Mouse (Mus musculus) layer of hippocampus, adult 9-10 months (tissue): Measurements from ENCODE around the gene G530012D18Rik.
"Not testable (repeated sequence)": the region's sequence is repeated elsewhere in the genome, so short reads cannot be mapped to it uniquely, and the experiment has no call there.

ENCODE experiments used
- DNase-seq: peaks from one replicate; pipeline ENCODE4 v3.0.0; 2022; ENCODE audit warnings: low spot score

The G530012D18Rik gene

DNA sequence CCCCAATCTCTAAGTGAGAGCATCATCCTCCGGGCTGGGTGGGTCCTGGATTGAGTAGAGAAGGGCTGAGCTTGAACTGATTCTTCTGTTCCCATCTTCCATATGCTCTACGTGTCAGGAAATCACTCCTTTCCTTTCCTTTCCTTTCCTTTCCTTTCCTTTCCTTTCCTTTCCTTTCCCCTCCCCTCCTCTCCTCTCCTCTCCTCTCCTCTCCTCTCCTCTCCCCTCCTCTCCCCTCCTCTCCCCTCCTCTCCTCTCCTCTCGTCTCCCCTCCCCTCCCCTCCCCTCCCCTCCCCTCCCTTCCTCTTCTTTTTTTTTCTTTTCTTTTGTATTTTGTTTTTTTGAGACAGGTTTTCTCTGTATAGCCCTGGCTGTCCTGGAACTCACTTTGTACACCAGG, at the start of gene G530012D18Rik:
TSS of gene G530012D18Rik (plus strand) at position 301 of the 400 bp plus-strand sequence.
- DNase-seq, result not testable (repeated sequence)

DNA sequence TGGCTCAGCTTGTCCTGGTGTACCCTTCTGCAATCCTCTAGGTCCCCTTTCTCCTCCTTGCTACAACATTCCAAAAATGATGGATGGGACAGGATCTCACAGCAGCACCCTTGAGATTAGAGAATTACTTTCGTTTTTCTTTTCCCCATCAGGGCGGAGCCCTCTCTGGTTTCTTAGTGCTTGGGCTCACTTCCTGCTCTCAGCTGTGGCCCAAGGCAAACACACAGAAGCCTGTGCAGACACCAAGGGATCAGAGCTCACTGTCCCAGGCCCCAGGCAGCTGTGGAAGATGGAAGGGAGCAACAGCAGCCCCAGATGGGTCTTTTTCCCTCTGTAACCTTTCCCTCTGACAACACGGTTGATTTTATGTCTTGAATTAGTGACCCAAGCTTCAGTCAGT, 49.1 kb upstream of the G530012D18Rik start:
- DNase-seq, result not testable (repeated sequence)

DNA sequence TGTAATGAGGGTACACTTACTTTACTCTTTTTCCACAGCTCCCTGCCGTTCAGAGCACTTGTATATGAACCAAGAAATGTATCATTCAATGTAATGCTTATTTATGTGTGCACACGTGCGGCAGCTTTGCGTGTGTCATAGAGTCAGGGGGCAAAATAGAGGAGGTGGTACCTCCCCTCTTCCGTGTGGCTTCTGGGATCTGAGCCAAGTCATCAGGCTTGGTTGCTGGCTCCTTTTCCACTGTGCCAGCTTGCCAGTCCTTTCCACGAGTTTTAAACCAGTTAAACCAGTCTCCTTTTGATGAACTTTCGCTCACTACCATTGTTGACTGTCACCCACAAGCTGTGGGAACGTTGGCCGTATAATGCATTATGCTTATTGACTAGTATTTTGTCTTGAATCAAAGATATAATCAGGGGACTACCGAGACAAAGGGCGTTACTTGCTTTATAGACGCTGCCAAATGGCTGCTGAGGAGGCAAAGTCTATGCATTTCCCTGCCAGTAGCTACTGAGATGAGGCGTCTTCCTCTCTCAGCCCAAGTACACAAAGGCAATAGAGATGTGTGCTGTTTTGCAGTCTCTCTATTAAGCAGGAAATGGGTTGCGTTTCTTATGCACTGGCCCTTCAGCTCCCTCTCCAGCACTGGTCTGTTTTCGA, 46.9 kb upstream of the G530012D18Rik start:
- not testable (repeated sequence) for DNase-seq

DNA sequence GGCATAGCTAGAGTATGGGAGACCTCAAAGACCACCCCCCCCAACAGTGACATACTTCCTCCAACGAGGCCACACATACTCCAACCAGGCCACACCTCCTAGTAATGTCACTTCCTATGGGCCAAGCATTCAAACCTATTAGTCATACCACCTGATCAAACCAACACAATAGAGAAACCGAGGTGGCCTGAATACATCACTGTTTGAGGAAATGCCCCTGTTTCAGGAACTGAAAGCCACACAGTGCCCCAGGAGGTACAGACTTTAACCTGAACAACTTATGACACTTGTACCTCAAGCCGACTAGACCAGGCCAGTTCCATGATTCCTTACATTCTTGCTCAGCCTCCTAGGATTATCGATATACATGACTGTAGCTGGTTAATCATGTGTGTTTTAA, 31.7 kb upstream of the G530012D18Rik start:
- DNase-seq, result not testable (repeated sequence)

DNA sequence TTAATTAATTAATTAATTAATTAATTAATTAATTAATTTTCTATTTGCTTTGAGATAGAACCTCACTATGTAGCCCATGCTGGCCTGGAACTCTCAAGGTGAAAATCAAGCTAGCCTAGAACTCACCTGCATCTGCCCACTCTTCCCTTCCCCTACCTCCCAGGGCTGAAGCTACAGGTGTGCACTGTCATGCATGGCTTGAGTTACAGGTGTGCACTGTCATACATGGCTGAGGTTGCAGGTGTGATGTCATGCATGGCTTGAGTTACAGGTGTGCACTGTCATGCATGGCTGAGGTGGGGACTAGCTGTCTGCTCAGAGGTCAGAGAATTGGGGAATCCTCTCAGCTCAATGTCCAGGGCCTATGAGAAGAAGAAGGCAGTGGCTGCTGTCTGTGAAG, 29.0 kb upstream of the G530012D18Rik start:
- not testable (repeated sequence) for DNase-seq

DNA sequence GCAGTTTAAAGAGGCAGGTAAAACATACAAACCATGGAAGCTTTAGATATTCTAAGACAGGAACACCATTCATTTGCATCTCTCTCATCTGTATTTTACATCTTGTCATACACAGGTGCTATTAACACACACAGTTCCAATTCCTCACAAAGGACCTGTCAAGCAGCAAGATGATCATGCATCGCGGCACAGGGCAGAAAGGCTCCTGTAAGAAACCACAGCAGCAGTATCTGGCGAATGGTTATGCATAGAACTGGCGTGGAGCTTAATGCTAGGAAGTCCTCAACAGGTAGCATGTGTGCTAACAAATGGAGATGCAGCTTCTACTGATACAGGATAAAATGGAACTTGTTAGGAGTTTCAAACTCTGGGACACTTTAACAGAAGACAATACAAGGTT, 20.2 kb upstream of the G530012D18Rik start:
- not testable (repeated sequence) for DNase-seq

DNA sequence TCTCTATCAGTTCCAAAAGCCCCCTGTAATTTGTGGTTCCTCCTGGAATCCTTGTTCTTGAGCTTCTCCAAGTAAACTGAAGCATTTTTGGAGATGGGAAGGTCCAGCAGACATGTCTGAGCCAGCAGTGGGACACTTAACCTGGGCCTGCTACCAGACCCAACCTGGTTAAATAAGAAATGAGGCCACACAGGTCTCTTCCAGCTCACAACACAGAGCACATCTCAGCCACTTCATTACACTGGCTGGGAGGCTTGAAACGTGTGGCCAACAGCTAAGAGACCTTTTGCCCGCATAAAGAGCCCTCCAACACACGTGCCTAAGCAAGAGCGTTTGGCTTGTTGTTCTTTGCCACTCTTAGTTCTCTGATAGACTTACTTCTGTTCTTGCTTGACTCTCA, 1.9 kb upstream of the G530012D18Rik start:
- DNase-seq, result not testable (repeated sequence)

DNA sequence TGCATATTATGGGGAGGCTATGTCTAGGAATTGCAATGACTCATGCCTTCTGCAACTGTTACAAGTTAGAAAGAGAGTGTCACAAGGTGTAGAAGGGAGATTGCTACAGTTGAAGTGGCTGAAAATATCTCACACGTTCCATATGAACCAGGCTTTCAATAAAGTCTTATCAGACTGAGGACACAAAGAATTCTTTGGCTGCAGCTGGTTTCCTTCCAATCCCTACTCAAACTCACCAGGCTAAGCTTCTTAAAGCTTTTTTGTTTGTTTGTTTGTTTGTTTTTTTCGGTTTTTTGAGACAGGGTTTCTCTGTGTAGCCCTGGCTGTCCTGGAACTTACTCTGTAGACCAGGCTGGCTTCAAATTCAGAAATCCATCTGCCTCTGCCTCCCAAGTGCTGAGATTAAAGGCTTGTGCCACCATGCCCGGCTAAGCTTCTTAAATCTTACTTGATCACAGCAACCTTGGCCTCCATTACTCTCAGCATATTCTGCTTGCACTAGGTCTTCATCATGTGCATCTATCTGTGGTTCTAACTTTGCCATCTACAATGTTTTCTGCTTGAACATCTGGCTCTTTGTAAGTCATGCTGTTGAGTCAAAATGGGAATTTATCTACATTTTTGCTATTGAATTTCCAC, 3.0 kb downstream of the G530012D18Rik start:
- not testable (repeated sequence) for DNase-seq

DNA sequence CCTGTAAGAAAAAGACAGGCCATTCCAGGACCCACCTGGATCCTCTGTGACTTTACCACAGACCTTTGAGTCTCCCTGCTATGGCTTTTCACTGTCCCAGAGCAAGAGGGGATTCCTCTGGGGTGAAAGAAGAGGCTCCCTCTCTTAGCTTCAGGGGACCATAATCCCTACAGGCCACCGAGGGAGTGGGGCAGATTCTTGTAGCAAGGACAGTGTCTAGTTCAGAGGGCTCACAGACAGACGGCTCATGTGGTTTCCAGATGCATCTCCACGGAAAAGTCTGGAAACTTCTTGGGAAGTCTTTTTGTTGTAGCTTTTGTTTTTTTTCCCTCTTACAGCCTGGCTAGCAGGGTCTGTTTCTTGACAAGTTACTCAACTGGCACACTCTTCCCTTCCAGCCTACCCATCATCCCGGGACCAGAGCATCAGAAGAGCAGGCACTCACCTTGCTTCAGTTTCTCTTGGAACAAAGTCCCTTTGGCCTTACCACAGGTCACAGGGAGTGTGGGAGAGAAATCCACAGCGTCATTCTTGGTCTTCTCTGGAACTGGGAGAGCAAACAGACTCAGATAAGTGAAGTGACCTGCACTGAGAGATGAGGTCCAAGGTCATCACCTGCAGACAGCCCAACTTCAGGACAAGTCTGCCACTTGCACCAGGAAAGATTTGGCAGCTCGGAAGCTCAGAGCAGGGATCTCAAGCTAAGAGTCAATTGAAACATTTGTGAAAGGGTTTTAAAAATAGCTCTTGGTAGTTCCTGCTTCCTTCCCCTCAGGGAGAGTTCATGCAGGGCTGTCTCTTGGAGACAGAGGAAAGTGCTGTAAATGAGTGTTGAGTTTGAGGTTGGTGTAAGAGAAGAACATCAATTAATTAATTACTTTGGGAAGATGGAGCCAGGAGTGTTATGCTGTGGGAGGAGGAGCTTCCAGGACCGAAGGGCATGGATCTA, 4.0 kb downstream of the G530012D18Rik start:
- DNase-seq, result not testable (repeated sequence)

DNA sequence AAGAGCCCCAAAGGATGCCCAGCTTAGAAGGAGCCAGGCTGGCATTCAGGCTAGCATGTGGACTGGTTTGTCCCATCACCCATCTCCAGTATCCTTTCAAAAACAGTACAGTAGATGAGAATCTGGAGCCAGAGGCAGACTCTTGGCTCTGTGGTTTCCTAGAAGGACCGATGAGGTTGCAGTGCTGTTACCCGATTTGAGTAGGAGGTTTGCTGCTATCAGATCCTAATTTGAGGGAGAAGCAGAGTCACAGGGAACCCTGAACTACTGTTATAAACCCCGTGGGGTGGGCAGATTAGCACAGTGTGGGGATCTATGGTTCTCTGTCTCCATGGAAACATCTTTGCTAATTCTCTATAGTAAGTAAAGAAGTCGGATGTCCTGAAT, 4.7 kb downstream of the G530012D18Rik start:
- not testable (repeated sequence) for DNase-seq

DNA sequence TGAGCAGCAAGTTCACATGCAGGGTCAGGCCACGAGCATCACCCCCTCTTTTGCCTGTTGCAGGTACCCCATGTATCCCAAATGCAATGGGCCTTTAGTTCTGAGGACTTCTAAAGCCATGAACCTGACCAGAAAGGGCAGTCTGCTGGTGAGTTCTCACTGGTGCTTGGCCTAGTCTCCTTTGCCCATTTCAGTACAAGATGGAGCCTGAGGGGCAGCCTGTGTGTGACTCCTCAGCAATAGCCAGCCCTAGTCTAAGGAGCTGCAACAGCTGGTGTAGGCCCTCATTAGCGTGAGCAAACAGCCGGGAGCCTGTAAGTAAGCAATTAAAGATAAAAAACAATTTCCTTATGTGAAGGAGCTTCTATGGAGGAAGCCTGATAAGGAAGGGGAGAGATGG, 5.1 kb downstream of the G530012D18Rik start:
- not testable (repeated sequence) for DNase-seq

DNA sequence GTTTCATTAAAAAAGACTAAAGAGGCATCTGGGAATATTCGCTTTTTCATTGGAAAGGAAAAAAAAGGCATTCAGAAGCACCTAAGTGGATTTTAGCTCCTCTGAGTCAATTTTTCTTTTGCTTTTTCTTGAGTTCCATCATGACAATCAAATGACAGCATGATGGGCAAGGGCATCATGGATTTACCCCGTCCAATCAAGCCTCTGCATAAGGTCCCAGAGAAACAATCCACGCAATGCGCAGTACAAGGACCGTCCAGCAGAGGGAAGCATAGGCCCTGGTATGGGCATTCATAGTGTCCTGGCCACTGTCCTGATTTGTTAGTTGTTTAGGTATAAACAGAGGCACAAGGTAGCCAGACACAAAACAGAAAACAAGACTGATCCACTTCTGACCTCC, 6.0 kb downstream of the G530012D18Rik start:
- not testable (repeated sequence) for DNase-seq

DNA sequence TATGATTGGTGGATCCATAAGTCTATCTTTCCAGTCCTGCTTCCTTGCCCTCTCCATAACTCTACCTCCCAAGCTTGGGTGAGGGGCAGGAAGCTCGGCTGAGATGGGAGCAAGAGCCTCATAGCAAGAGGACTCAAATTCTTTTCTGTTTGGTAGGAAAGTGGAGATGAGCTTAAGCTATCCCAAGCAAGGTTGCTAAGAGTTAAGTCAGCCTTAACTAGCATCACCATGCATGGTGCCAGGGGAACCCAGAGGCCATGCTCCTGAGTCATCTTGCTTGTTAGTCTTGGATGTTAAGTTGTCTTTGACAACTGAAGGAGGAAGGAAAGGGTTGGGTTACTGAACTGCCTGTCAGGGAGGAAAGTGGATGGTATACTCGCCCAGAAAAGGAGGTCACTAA, 13.2 kb downstream of the G530012D18Rik start:
- DNase-seq, result not testable (repeated sequence)

DNA sequence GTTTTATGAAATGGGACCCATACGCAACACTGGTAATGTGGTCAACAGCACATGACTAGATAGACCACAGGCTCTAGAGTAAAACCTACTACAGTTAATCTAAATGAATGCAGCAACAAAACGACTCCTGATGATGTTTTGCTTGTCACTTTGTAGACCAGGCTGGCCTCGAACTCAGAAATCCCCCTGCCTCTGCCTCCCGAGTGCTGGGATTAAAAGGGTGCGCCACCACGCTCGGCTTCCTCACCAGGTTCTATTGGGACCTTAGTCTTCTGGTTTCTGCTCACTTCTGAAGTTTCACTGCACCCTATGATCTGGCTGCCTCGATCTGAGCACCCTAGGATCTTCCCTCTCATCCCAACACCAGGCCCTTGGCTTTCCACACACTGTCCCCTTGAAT, 17.1 kb downstream of the G530012D18Rik start:
- not testable (repeated sequence) for DNase-seq

DNA sequence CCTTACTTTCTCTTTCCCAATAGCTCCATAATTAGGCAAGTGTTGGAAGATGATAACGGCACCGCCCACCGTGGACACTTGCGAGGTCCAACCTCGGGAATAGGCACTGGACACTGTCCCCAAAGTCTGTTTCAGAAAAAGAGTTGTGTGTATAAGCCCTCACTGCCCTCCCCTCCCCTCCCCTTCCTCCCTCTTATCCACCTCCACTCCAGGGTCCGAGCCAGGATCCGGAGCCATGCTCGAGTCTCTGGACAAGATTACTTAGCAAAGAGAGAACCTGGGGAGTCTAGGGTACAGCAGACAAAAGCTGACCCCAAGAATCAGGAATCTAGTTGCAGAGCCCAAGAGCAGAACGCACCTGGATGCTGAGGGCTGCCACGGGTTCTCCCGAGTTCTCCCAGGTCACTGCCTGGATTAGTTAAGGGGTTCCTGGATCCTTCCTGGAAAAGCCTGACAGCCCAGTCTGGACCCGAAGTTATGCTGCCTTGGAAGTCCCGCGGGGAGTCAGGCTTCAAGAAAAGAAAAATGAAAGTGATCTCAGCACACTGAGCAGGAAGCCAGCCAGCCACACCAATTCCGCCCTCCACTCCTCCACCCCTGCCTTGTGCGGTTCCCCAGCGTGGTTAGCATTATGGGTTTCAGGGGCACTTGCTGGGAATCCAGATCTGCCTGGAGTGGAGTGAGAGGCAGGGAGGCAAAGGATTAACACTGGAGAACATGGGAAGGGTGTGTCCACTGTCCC, 23.0 kb downstream of the G530012D18Rik start, which contains the start of gene Sp110:
TSS of gene Sp110 (minus strand) at position 547 of the 742 bp plus-strand sequence.
- not testable (repeated sequence) for DNase-seq

DNA sequence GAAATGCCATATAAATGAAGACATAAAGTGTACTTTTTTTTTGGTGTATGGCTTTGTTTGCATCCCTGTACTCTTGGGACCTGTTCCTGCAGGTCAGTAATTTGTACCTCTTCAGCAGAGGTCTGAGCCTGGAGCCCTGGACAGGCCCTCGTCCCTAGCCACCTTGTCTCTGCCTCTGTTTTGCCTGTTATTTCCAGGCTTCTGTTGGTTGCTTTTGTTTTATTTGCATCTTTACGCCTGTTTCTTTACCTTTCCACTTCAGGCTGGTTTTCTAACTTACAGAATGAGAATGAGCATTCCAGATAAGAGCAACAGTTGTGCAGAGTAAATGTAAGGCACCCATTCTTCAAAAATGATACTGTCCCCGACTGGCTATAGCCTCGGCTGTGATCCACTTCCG, 24.6 kb downstream of the G530012D18Rik start, which contains the start of gene Sp140:
TSS of gene Sp140 (plus strand) at position 301 of the 400 bp plus-strand sequence.
- not testable (repeated sequence) for DNase-seq

DNA sequence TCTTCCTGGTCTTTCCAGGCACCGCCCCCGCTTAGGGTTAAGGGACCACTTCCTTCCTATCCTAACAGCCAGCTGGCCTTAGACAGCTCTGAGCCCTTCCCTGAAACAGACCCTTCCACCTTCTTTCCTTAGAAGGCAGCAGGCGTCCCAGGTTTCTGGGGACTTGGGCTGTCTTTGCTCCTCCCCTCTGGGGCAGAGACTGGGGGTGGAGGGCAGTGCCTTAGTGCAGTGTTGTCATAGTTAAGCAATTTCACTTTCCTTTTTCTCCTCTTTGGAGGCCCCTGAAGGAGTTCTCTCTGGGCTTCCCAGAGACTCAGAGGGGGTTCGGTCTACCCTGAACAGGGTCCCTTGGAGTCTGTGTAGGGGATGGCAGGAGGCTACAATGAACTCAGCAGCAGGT, 25.3 kb downstream of the G530012D18Rik start:
- DNase-seq, result not testable (repeated sequence)

DNA sequence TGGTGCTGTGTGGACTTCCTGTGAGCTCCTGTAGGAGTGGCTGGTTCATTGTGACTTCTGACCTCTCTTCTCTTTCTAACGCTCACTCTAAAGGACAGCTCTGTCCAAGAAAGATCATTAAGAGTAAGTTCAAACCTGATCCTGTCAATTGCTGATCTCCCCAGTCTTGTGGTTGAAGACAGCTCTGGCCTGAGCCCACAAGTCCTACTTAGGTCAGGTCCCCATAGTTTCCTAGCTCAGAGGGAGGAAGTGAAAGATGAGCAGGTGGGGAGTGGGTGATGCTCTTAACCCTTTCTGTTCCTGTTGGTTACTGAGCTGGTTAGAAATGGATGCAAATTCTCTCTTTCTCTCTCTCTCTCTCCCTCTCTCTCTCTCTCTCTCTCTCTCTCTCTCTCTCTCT, 28.9 kb downstream of the G530012D18Rik start:
- not testable (repeated sequence) for DNase-seq

DNA sequence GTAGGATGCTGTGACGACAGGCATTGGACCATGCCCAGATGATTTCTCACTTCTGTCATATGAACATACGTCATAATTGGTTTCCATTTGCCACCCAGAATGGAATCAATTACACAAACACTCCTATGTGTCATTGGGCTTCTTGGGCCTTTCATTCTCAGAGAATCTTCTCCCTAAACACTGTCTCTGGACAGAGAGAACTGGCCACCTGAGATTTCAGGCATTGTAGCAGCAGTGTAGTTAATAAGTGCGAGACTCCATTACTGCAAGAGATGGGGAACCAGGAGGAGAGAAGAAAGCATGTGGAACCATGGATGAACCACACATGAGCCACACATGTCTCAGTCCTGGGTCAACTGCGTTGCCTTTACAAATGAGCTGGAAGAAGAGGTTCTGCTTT, 32.9 kb downstream of the G530012D18Rik start:
- not testable (repeated sequence) for DNase-seq

DNA sequence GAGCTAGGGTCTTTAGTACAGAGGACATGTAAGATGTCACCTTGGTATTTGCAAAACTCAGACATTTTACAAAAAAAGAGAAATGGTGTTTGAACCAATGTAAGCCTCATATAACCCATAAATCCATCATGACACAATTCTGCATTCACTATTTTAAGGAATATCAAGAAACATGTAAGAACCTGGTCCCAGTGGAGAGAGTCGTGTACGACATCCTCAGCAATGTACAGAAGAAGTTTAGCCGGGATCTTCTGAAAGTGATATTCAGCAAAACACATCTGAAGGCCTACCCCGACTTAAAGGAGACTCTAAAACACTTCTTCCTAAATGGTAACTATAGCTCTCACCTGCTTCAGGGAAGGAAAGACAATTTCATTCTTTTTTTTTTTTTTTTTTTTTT, 35.1 kb downstream of the G530012D18Rik start:
- DNase-seq, result not testable (repeated sequence)

DNA sequence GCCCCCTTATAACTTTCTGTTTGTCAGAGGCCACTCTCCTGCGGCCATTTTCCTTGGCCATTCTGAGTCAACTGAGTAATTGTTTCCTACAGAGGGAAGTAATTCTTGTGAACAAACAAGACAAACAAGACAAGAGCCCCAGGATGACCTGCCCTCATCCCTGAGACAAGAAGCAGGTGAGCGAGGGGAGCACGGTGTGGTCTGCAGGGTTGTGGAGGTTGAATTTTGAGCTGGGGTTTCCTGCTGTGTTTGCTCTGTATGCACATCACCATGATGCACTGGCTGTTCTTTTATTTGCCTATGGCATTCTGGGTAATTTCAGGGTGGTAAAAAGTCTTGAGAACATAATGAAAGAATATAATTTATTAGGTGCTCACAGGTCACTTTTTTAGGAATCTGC, 39.6 kb downstream of the G530012D18Rik start:
- not testable (repeated sequence) for DNase-seq
